Mouse (Mus musculus) liver, postnatal 0 days (tissue): ENCODE results near the gene Crybb1.

ENCODE experiments used
- CTCF ChIP-seq: sonication (generic); IDR thresholded peaks from 2 replicates; pipeline ENCODE4 v1.5.1; 2016; ENCODE audit warnings: antibody characterized with exemption, low read depth
- EP300 ChIP-seq: IDR thresholded peaks from 2 replicates; pipeline ENCODE4 v1.6.1; 2016; ENCODE audit warnings: antibody characterized with exemption, low read depth, mild to moderate bottlenecking

DNA sequence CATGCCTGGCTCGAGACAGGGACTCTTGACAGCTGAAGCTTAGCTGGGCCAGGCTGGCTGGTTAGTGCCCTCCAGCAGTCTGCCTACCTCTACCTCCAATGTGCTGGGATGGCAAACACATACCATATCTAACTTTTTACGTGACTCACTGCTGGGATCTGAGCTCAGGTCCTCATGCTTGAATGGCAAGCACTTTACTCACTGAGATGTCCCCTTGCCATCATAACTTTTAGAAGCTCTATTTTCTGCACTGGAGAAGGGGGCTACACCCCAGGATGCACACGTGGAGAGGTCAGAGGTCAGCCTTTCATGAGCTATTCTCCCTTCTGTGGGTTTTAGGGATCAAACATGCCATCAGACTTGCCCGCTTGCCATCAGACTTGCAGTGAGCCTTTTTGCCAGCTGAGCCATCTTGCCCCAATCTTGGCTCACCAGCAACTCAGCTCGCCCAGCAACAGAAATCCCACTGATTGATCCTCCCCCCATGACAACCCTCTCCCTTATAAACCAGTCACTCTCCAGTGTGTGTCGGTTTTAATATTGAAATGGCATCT is 42.8 kb upstream of the Crybb1 start:
- TF ChIP-seq CTCF (no peak), EP300 (no peak)
